Mouse (Mus musculus) liver, adult 2 months (tissue): ENCODE measurements at regions not wholly inside any gene's neighbourhood (a gene's known extent, or its start where the extent isn't known, plus 50 kb on each side); places are given as distances from the start of the nearest gene placed in this dataset.

ENCODE experiments used
- CTCF ChIP-seq: fragments of 200-500 bp; IDR thresholded peaks from 2 replicates; pipeline ENCODE4 v1.5.1; 2011; ENCODE audit warnings: low read depth, low read length, control low read depth
- POLR2A ChIP-seq: fragments of 200-500 bp; IDR thresholded peaks from 2 replicates; pipeline ENCODE4 v1.6.1; 2011; ENCODE audit warnings: low read length, control low read depth; ENCODE audit not compliant: insufficient read depth; ENCODE audit errors: extremely low read depth

- TF ChIP-seq CTCF (no peak), POLR2A (no peak)
Observed at GRCm38 (mm10) chr1:137696796-137697195, 478.7 kb downstream of the Ptprc start.
